Mouse (Mus musculus): ENCODE measurements at regions not wholly inside any gene's neighbourhood (a gene's known extent, or its start where the extent isn't known, plus 50 kb on each side); places are given as distances from the start of the nearest gene placed in this dataset.

GRCm38 (mm10) chr2:12802667-12803066 is 121.2 kb upstream of the Pter start:
- Histone ChIP-seq H3K4me2 (replicated peaks; ENCODE audit: low read depth, low read length) (no peak overlapping the region), H3K27me3 (replicated peaks; ENCODE audit: insufficient read depth, low read length) (no peaks in the 10 kb centered on the region), H3K36me3 (ENCODE audit: insufficient read depth, low read length) (no peaks in the 10 kb centered on the region), H3K27ac (ENCODE audit: low read length) (no peak overlapping the region), H3K4me3 (ENCODE audit: low read depth, low read length) (no peak overlapping the region), H3K9ac (replicated peaks; ENCODE audit: low read depth) (no peak overlapping the region), H3K9me3 (ENCODE audit: low read length) (no peaks in the 10 kb centered on the region), H3K4me1 (ENCODE audit: insufficient read depth, low read depth, low read length) (no peaks in the 10 kb centered on the region)
- ATAC-seq (no peak), DNase-seq (ENCODE audit: low spot score) (no peak)
- 76% methylated on average over 1 of the region's 1 CpGs for whole genome bisulfite sequencing
- TF ChIP-seq EP300 (IDR thresholded peaks at IDR 0.05) (no peak), CTCF (IDR thresholded peaks at IDR 0.05) (no peak)

GRCm38 (mm10) chr2:12805096-12805495 is 118.7 kb upstream of the Pter start:
- no peak overlapping the region for H3K9ac ChIP-seq (replicated peaks; ENCODE audit: low read depth)
- DNase-seq (ENCODE audit: low spot score) (no peak), ATAC-seq (no peak)
- TF ChIP-seq EP300 (IDR thresholded peaks at IDR 0.05) (no peak), CTCF (IDR thresholded peaks at IDR 0.05) (no peak)
- 66% methylated on average over 2 of the region's 2 CpGs for WGBS
- H3K27ac ChIP-seq (ENCODE audit: low read length) = no peak overlapping the region
- no peak overlapping the region for H3K4me3 ChIP-seq (ENCODE audit: low read depth, low read length)
- no peaks in the 10 kb centered on the region for H3K4me1 ChIP-seq (ENCODE audit: insufficient read depth, low read depth, low read length)
- H3K9me3 ChIP-seq (ENCODE audit: low read length) = no peaks in the 10 kb centered on the region
- no peak overlapping the region for H3K4me2 ChIP-seq (replicated peaks; ENCODE audit: low read depth, low read length)
- H3K27me3 ChIP-seq (replicated peaks; ENCODE audit: insufficient read depth, low read length) = no peaks in the 10 kb centered on the region
- no peaks in the 10 kb centered on the region for H3K36me3 ChIP-seq (ENCODE audit: insufficient read depth, low read length)

- Histone ChIP-seq H3K9me3 (ENCODE audit: low read length) (no peaks in the 10 kb centered on the region), H3K9ac (replicated peaks; ENCODE audit: low read depth) (no peak overlapping the region), H3K36me3 (ENCODE audit: insufficient read depth, low read length) (no peaks in the 10 kb centered on the region), H3K4me3 (ENCODE audit: low read depth, low read length) (no peak overlapping the region), H3K27ac (ENCODE audit: low read length) (no peak overlapping the region), H3K4me1 (ENCODE audit: insufficient read depth, low read depth, low read length) (no peaks in the 10 kb centered on the region), H3K27me3 (replicated peaks; ENCODE audit: insufficient read depth, low read length) (no peaks in the 10 kb centered on the region), H3K4me2 (replicated peaks; ENCODE audit: low read depth, low read length) (no peak overlapping the region)
- TF ChIP-seq CTCF (IDR thresholded peaks at IDR 0.05) (no peak), EP300 (IDR thresholded peaks at IDR 0.05) (no peak)
- ATAC-seq (no peak), DNase-seq (ENCODE audit: low spot score) (no peak)
- WGBS = 44% methylated on average over 5 of the region's 5 CpGs
These were observed 115.4 kb upstream of the Pter start for GRCm38 (mm10) chr2:12808466-12808865.

- no peak for DNase-seq (ENCODE audit: low spot score)
- TF ChIP-seq EP300 (IDR thresholded peaks at IDR 0.05) = no peak
- TF ChIP-seq CTCF (IDR thresholded peaks at IDR 0.05) = no peak
- Histone ChIP-seq H3K9me3 (ENCODE audit: low read length) (no peaks in the 10 kb centered on the region), H3K36me3 (ENCODE audit: insufficient read depth, low read length) (no peaks in the 10 kb centered on the region), H3K27ac (ENCODE audit: low read length) (no peak overlapping the region), H3K4me1 (ENCODE audit: insufficient read depth, low read depth, low read length) (no peaks in the 10 kb centered on the region), H3K4me3 (ENCODE audit: low read depth, low read length) (no peak overlapping the region), H3K4me2 (replicated peaks; ENCODE audit: low read depth, low read length) (no peak overlapping the region), H3K9ac (replicated peaks; ENCODE audit: low read depth) (no peak overlapping the region), H3K27me3 (replicated peaks; ENCODE audit: insufficient read depth, low read length) (no peaks in the 10 kb centered on the region)
- ATAC-seq = no peak
- WGBS = 82% methylated on average over 5 of the region's 5 CpGs
These were observed 108.5 kb upstream of the Pter start for GRCm38 (mm10) chr2:12815339-12815738.

- no peaks in the 10 kb centered on the region for H3K36me3 ChIP-seq (ENCODE audit: insufficient read depth, low read length)
- H3K27me3 ChIP-seq (replicated peaks; ENCODE audit: insufficient read depth, low read length) = no peaks in the 10 kb centered on the region
- H3K27ac ChIP-seq (ENCODE audit: low read length) = no peak overlapping the region
- H3K4me2 ChIP-seq (replicated peaks; ENCODE audit: low read depth, low read length) = no peak overlapping the region
- ATAC-seq (no peak), DNase-seq (ENCODE audit: low spot score) (no peak)
- no peaks in the 10 kb centered on the region for H3K9me3 ChIP-seq (ENCODE audit: low read length)
- WGBS = 88% methylated on average over 1 of the region's 1 CpGs
- H3K4me1 ChIP-seq (ENCODE audit: insufficient read depth, low read depth, low read length) = no peaks in the 10 kb centered on the region
- H3K9ac ChIP-seq (replicated peaks; ENCODE audit: low read depth) = no peak overlapping the region
- TF ChIP-seq CTCF (IDR thresholded peaks at IDR 0.05) (no peak), EP300 (IDR thresholded peaks at IDR 0.05) (no peak)
- H3K4me3 ChIP-seq (ENCODE audit: low read depth, low read length) = no peak overlapping the region
These were observed 97.9 kb upstream of the Pter start for GRCm38 (mm10) chr2:12825902-12826301.

GRCm38 (mm10) chr2:12833579-12833978 is 90.3 kb upstream of the Pter start:
- no peak for TF ChIP-seq CTCF (IDR thresholded peaks at IDR 0.05)
- TF ChIP-seq EP300 (IDR thresholded peaks at IDR 0.05) = no peak
- WGBS = 94% methylated on average over 3 of the region's 3 CpGs
- Histone ChIP-seq H3K27me3 (replicated peaks; ENCODE audit: insufficient read depth, low read length) (no peaks in the 10 kb centered on the region), H3K4me2 (replicated peaks; ENCODE audit: low read depth, low read length) (no peak overlapping the region), H3K27ac (ENCODE audit: low read length) (no peak overlapping the region), H3K9ac (replicated peaks; ENCODE audit: low read depth) (no peak overlapping the region), H3K4me1 (ENCODE audit: insufficient read depth, low read depth, low read length) (no peaks in the 10 kb centered on the region), H3K4me3 (ENCODE audit: low read depth, low read length) (no peak overlapping the region), H3K9me3 (ENCODE audit: low read length) (no peaks in the 10 kb centered on the region), H3K36me3 (ENCODE audit: insufficient read depth, low read length) (no peaks in the 10 kb centered on the region)
- no peak for ATAC-seq
- DNase-seq (ENCODE audit: low spot score) = no peak

GRCm38 (mm10) chr2:12866543-12866942 is 57.3 kb upstream of the Pter start:
- H3K36me3 ChIP-seq (ENCODE audit: insufficient read depth, low read length) = no peaks in the 10 kb centered on the region
- no peak overlapping the region for H3K9ac ChIP-seq (replicated peaks; ENCODE audit: low read depth)
- no peak for ATAC-seq
- H3K27ac ChIP-seq (ENCODE audit: low read length) = no peak overlapping the region
- TF ChIP-seq CTCF (IDR thresholded peaks at IDR 0.05) = no peak
- no peaks in the 10 kb centered on the region for H3K4me1 ChIP-seq (ENCODE audit: insufficient read depth, low read depth, low read length)
- H3K4me2 ChIP-seq (replicated peaks; ENCODE audit: low read depth, low read length) = no peak overlapping the region
- no peaks in the 10 kb centered on the region for H3K27me3 ChIP-seq (replicated peaks; ENCODE audit: insufficient read depth, low read length)
- H3K9me3 ChIP-seq (ENCODE audit: low read length) = no peaks in the 10 kb centered on the region
- no peak for DNase-seq (ENCODE audit: low spot score)
- no peak overlapping the region for H3K4me3 ChIP-seq (ENCODE audit: low read depth, low read length)
